Mouse (Mus musculus) kidney, adult 2 months (tissue): ENCODE data around the gene Arsg. TPM values are rescaled to one million over a fixed set of nuclear protein-coding genes. Genes with fewer than 3 reads are reported as not detected.

Experiments
- DNase-seq: peaks from one replicate; pipeline ENCODE4 v3.0.0; 2021
- H3K27ac ChIP-seq: fragments of 200-500 bp; 2 replicates; pipeline ENCODE4 v1.5.1; 2012; ENCODE audit warnings: low read depth, low read length, control low read depth, inconsistent platforms; ENCODE audit not compliant: insufficient read depth
- H3K27me3 ChIP-seq: fragments of 200-500 bp; replicated peaks from 2 replicates; pipeline ENCODE4 v1.6.1; 2012; ENCODE audit warnings: mild to moderate bottlenecking, moderate library complexity, low read length, inconsistent platforms; ENCODE audit not compliant: control insufficient read depth, insufficient read depth
- H3K36me3 ChIP-seq: fragments of 200-500 bp; 2 replicates; pipeline ENCODE4 v1.6.1; 2012; ENCODE audit warnings: mild to moderate bottlenecking, moderate library complexity, low read length, inconsistent platforms; ENCODE audit not compliant: control insufficient read depth, insufficient read depth
- H3K4me1 ChIP-seq: fragments of 200-500 bp; 2 replicates; pipeline ENCODE4 v1.6.1; 2011; ENCODE audit warnings: low read length; ENCODE audit not compliant: control insufficient read depth, insufficient read depth
- H3K4me3 ChIP-seq: fragments of 200-500 bp; 2 replicates; pipeline ENCODE4 v1.5.1; 2011; ENCODE audit warnings: mild to moderate bottlenecking, low read depth, low read length, control low read depth; ENCODE audit not compliant: insufficient read depth
- CTCF ChIP-seq: fragments of 200-500 bp; conservative IDR thresholded peaks from 2 replicates; pipeline ENCODE4 v1.5.1; 2011; ENCODE audit warnings: low read depth, mild to moderate bottlenecking, control low read depth, low read length, moderate library complexity, mixed read lengths; ENCODE audit not compliant: insufficient read depth, insufficient read length
- POLR2A ChIP-seq: fragments of 200-500 bp; IDR thresholded peaks from one replicate; pipeline ENCODE4 v1.6.1; 2011; ENCODE audit warnings: low read depth, low read length, control low read depth
- WGBS: fragments of 180-500 bp; shearing (Covaris S2); methylation state at CpG from one replicate; pipeline ENCODE4 v1.1.7; 2018; 5-methylcytosine and 5-hydroxymethylcytosine counted together
- polyA plus RNA-seq: library from polyadenylated mRNA; depleted of rRNA; stranded (reverse); fragments of >200 nt; gene quantifications from 2 replicates; pipeline ENCODE4 v1.2.3, GENCODE M21; 2012

Arsg gene
- polyA plus RNA-seq, 1 experiment = 20.9 TPM

DNA sequence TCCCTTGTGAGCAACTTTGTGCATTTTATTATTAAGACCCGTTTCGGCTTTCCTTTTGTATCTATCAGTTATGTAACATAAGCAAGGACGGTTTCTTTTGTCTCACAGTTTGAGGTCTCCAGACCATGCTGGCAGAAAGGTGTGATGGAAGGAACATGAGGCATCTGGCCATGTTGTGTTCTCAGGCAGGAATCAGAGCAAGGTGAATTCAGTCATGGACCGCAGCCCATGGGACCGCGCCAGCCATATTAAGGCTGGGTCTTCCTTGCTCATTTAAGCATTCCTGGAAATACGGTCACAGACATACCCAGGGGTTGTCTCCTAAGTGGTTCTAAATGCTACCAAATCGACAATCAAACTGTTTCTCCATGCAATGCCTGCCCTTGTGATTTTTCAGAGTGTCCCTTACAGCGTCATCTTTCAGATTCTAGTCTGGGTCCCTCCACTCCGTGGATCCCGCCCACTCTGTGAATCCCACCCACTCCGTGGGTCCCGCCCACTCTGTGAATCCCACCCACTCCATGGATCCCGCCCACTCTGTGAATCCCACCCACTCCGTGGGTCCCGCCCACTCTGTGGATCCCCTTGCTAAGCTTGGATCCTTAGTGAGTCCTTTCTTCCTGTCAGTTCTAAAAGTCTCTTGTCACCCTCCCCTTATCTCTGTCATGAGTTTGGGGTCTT is 40.0 kb downstream of the Arsg start:
- DNase-seq = no peak
- H3K4me3 ChIP-seq = no peak overlapping the region
- 92% methylated on average over 16 of the region's 16 CpGs for WGBS
- no peaks in the 10 kb centered on the region for H3K4me1 ChIP-seq
- no peaks in the 10 kb centered on the region for H3K27me3 ChIP-seq
- no peak for TF ChIP-seq CTCF
- no peak for TF ChIP-seq POLR2A
- H3K27ac ChIP-seq = no peak overlapping the region
- H3K36me3 ChIP-seq = no peaks in the 10 kb centered on the region

DNA sequence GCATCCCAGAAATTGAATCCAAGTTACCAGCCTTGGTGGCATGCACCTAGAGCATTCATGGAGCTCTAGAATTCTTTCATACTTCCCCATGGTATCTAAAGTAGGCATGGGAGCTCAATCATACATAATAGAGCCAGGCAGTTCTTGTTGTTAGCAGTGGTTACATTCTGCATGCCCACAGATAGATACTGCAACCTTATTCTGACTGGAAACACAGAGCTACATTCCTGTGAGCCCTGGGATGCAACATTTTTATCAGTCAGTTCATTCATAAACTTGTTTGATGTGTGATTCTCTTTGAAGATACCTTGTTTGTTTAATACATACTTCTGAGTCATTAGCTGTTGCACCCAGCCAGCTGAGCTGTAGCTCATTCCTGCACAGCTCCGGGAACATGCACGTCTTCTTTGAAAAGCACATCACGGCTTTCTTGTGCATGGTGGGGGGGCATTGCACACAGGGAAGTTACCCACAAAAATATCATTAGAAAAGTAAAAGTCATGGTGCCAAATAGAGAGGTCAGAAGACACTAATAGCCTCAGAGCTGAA is 41.0 kb downstream of the Arsg start:
- H3K36me3 ChIP-seq = no peaks in the 10 kb centered on the region
- no peak overlapping the region for H3K4me3 ChIP-seq
- H3K4me1 ChIP-seq = no peaks in the 10 kb centered on the region
- TF ChIP-seq CTCF (no peak), POLR2A (no peak)
- H3K27ac ChIP-seq = no peak overlapping the region
- no peak for DNase-seq
- H3K27me3 ChIP-seq = no peaks in the 10 kb centered on the region
- whole genome bisulfite sequencing = 74% methylated on average over 3 of the region's 3 CpGs

DNA sequence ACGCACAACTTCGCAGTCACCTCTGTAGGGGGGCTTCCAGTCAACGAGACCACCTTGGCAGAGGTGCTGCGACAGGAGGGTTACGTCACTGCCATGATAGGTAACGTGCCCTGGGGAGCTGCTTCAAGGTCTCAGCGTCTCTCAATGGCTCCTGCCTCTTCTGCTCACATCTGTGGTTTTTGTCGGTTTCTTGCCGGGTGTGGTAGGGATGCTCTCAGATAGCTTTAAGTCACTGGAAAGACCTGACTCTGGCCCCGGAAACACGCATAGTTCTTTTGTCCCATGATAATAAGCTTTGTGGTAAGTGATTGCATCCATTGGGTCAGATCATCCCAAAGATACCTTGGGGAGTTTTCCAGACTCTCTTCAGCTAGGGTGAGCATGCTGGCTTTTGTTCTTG is 44.2 kb downstream of the Arsg start:
- TF ChIP-seq CTCF (no peak), POLR2A (no peak)
- no peaks in the 10 kb centered on the region for H3K4me1 ChIP-seq
- WGBS = 93% methylated on average over 11 of the region's 11 CpGs
- no peaks in the 10 kb centered on the region for H3K36me3 ChIP-seq
- H3K4me3 ChIP-seq = no peak overlapping the region
- H3K27me3 ChIP-seq = no peaks in the 10 kb centered on the region
- no peak for DNase-seq
- H3K27ac ChIP-seq = no peak overlapping the region

- no peak for DNase-seq
- no peaks in the 10 kb centered on the region for H3K27me3 ChIP-seq
- 96% methylated on average over 3 of the region's 3 CpGs for WGBS
These were observed 44.6 kb downstream of the Arsg start for GRCm38 (mm10) chr11:109517816-109518215.

DNA sequence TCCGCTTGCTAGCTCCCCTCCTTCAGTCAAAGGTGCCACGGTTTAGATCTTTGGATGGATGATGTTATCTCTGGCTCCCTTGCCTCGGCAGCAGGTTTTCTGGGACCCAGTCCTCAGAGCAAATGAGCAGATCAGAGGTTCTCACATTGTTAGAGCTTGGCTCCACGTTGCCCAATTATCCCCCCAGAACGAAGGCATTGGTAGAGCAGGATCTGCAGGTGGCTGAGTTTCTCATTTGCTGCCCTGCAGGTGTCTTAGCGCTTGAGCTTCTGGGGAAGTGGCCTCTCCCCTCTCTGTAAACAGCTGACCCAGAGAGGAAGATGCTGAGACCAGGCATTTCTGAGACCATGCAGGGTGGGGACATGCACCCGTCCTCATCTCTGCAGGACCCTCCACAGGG is 47.8 kb downstream of the Arsg start:
- no peak for DNase-seq
- Histone ChIP-seq H3K4me3 (no peak overlapping the region), H3K27me3 (no peaks in the 10 kb centered on the region), H3K27ac (no peak overlapping the region), H3K4me1 (no peaks in the 10 kb centered on the region), H3K36me3 (no peaks in the 10 kb centered on the region)
- TF ChIP-seq POLR2A (no peak), CTCF (no peak)
- 69% methylated on average over 7 of the region's 7 CpGs for WGBS

More at GRCm38 (mm10) chr11:109517816-109518215, 44.6 kb downstream of the Arsg start:
- H3K27ac ChIP-seq = no peak overlapping the region
- TF ChIP-seq POLR2A = no peak
- no peak for TF ChIP-seq CTCF
- H3K4me1 ChIP-seq = no peaks in the 10 kb centered on the region
- H3K4me3 ChIP-seq = no peak overlapping the region
- H3K36me3 ChIP-seq = no peaks in the 10 kb centered on the region

GRCm38 (mm10) chr11:109524869-109525268 is 51.7 kb downstream of the Arsg start:
- TF ChIP-seq POLR2A (no peak), CTCF (no peak)
- WGBS = 66% methylated on average over 5 of the region's 5 CpGs
- no peaks in the 10 kb centered on the region for H3K36me3 ChIP-seq
- no peaks in the 10 kb centered on the region for H3K4me1 ChIP-seq
- no peak for DNase-seq
- no peak overlapping the region for H3K27ac ChIP-seq
- H3K27me3 ChIP-seq = no peaks in the 10 kb centered on the region
- no peak overlapping the region for H3K4me3 ChIP-seq

DNA sequence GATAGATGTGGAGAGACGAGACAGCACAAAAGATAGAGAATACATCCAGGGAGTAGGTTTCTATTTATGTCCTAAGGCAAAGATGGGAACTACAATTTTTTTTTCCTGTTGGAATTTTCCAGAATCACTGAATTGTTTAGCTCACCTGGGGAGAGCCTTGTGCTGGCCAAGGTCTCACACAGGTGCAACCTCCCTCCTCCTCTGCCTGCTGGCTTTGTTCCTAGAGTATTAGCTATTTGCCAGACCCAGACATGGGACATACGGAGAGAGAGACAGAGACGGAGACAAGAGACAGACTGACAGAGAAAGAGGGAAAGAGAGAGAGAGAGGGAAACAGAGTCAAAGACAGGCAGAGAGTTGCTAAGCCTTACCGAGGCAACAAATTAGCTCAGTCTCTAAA is 52.4 kb downstream of the Arsg start:
- Histone ChIP-seq H3K4me1 (no peaks in the 10 kb centered on the region), H3K4me3 (no peak overlapping the region), H3K27ac (no peak overlapping the region), H3K36me3 (no peaks in the 10 kb centered on the region), H3K27me3 (no peaks in the 10 kb centered on the region)
- TF ChIP-seq POLR2A (no peak), CTCF (no peak)
- 84% methylated on average over 4 of the region's 4 CpGs for WGBS
- no peak for DNase-seq
